Mouse (Mus musculus): ENCODE results near the gene Tmem132c.

- TF ChIP-seq CTCF (IDR thresholded peaks at IDR 0.05) (no peak), POLR2A (IDR thresholded peaks at IDR 0.05; ENCODE audit: insufficient read depth, low read depth, low read length) (no peak), EP300 (IDR thresholded peaks at IDR 0.05; ENCODE audit: insufficient read depth, low read depth, low read length) (no peak)
Measured at GRCm38 (mm10) chr5:127537508-127537907, 295.9 kb downstream of the Tmem132c start.

Measured in heart, adult 2 months (tissue).